Mouse (Mus musculus): ENCODE results near the gene Ret. TPM values are rescaled to one million over a fixed set of nuclear protein-coding genes. Genes with fewer than 3 reads are reported as not detected.
A peak's percentile ranks its signal among the peaks of the same experiment; 100 is the strongest.

Gene Ret
- polyA plus RNA-seq, 1 experiment from 2014 or later = 12.0 TPM

- Histone ChIP-seq H3K27me3 (replicated peaks; ENCODE audit: control insufficient read depth, insufficient read depth, low read length) (no peaks in the 10 kb centered on the region), H3K4me1 (replicated peaks; ENCODE audit: control insufficient read depth, insufficient read depth, low read length) (no peaks in the 10 kb centered on the region), H3K4me2 (replicated peaks; ENCODE audit: low read depth) (no peak overlapping the region), H3K4me3 (ENCODE audit: low read depth, low read length) (no peak overlapping the region), H3K9ac (ENCODE audit: low read depth, low read length) (no peak overlapping the region), H3K36me3 (ENCODE audit: control insufficient read depth, insufficient read depth) (peaks cover 16% of the 10 kb centered on the region), H3K9me3 (ENCODE audit: control insufficient read depth) (no peaks in the 10 kb centered on the region), H3K27ac (ENCODE audit: low read depth, low read length) (no peak overlapping the region)
- TF ChIP-seq CTCF (IDR thresholded peaks at IDR 0.05; ENCODE audit: low read depth) = no peak
- no peak for ATAC-seq
Measured at GRCm38 (mm10) chr6:118126577-118126976, 70.9 kb downstream of the Ret start.

GRCm38 (mm10) chr6:118122767-118123166, 74.8 kb downstream of the Ret start:
- 76% methylated on average over 1 of the region's 1 CpGs for WGBS
- ATAC-seq = no peak
- TF ChIP-seq CTCF (IDR thresholded peaks at IDR 0.05; ENCODE audit: low read depth) = no peak

GRCm38 (mm10) chr6:118111810-118112209, 85.7 kb downstream of the Ret start:
- ATAC-seq = no peak

More at GRCm38 (mm10) chr6:118122767-118123166, 74.8 kb downstream of the Ret start:
- H3K27ac ChIP-seq (ENCODE audit: low read depth, low read length) = no peak overlapping the region
- H3K4me2 ChIP-seq (replicated peaks; ENCODE audit: low read depth) = no peak overlapping the region
- no peak overlapping the region for H3K9ac ChIP-seq (ENCODE audit: low read depth, low read length)
- no peaks in the 10 kb centered on the region for H3K9me3 ChIP-seq (ENCODE audit: control insufficient read depth)
- H3K4me3 ChIP-seq (ENCODE audit: low read depth, low read length) = no peak overlapping the region
- H3K36me3 ChIP-seq (ENCODE audit: control insufficient read depth, insufficient read depth) = peaks cover 16% of the 10 kb centered on the region
- no peaks in the 10 kb centered on the region for H3K4me1 ChIP-seq (replicated peaks; ENCODE audit: control insufficient read depth, insufficient read depth, low read length)
- H3K27me3 ChIP-seq (replicated peaks; ENCODE audit: control insufficient read depth, insufficient read depth, low read length) = no peaks in the 10 kb centered on the region

More at GRCm38 (mm10) chr6:118111810-118112209, 85.7 kb downstream of the Ret start:
- no peaks in the 10 kb centered on the region for H3K9me3 ChIP-seq (ENCODE audit: control insufficient read depth)
- no peaks in the 10 kb centered on the region for H3K27me3 ChIP-seq (replicated peaks; ENCODE audit: control insufficient read depth, insufficient read depth, low read length)
- H3K4me3 ChIP-seq (ENCODE audit: low read depth, low read length) = no peak overlapping the region
- peaks cover 4% of the 10 kb centered on the region; the same call in 1 of the 2 replicates for H3K36me3 ChIP-seq (ENCODE audit: control insufficient read depth, insufficient read depth)
- H3K4me2 ChIP-seq (replicated peaks; ENCODE audit: low read depth) = no peak overlapping the region
- peak; percentile 60 for TF ChIP-seq CTCF (IDR thresholded peaks at IDR 0.05; ENCODE audit: low read depth)
- 59% methylated on average over 1 of the region's 1 CpGs for WGBS
- H3K4me1 ChIP-seq (replicated peaks; ENCODE audit: control insufficient read depth, insufficient read depth, low read length) = no peaks in the 10 kb centered on the region
- no peak overlapping the region for H3K9ac ChIP-seq (ENCODE audit: low read depth, low read length)
- no peak overlapping the region for H3K27ac ChIP-seq (ENCODE audit: low read depth, low read length)

Other genes starting within 250 kb of the Ret start
- 0.07 and 0.25 TPM in 2 replicates for gene Rasgef1a, start 186.3 kb downstream of the Ret start, polyA plus RNA-seq (2015; fragmentation: Nextera tagmentation; extraction: Ambion mirVana)
- 7.0 and 8.0 TPM in 2 replicates for gene Csgalnact2, start 58.6 kb downstream of the Ret start, polyA plus RNA-seq (2015; fragmentation: Nextera tagmentation; extraction: Ambion mirVana)
- 8.1 and 8.2 TPM in 2 replicates for gene Bms1, start 221.8 kb upstream of the Ret start, polyA plus RNA-seq (2015; fragmentation: Nextera tagmentation; extraction: Ambion mirVana)